Mouse (Mus musculus) limb, embryonic 10.5 days (tissue): ENCODE results near the gene Ankfn1. TPM values are rescaled to one million over a fixed set of nuclear protein-coding genes. Genes with fewer than 3 reads are reported as not detected.
A peak's percentile ranks its signal among the peaks of the same experiment; 100 is the strongest.

ENCODE experiments used
- DNase-seq: peaks from one replicate; pipeline ENCODE4 v3.0.0-alpha.2; 2017; ENCODE audit warnings: low spot score
- H3K27ac ChIP-seq: fragments of 300-500 bp; sonication (generic); 2 replicates; pipeline ENCODE4 v1.5.1; 2016; ENCODE audit warnings: mild to moderate bottlenecking
- H3K27me3 ChIP-seq: fragments of 300-500 bp; sonication (generic); 2 replicates; pipeline ENCODE4 v1.6.1; 2016; ENCODE audit warnings: low read depth, mild to moderate bottlenecking; ENCODE audit not compliant: poor library complexity, severe bottlenecking
- H3K36me3 ChIP-seq: fragments of 300-500 bp; sonication (generic); 2 replicates; pipeline ENCODE4 v1.6.1; 2016; ENCODE audit warnings: mild to moderate bottlenecking, moderate library complexity
- H3K4me1 ChIP-seq: fragments of 300-500 bp; sonication (generic); 2 replicates; pipeline ENCODE4 v1.6.1; 2016
- H3K4me3 ChIP-seq: fragments of 300-500 bp; sonication (generic); 2 replicates; pipeline ENCODE4 v1.5.1; 2016; ENCODE audit warnings: mild to moderate bottlenecking, moderate library complexity
- H3K9me3 ChIP-seq: fragments of 300-500 bp; sonication (generic); replicated peaks from 2 replicates; pipeline ENCODE4 v1.6.1; 2016; ENCODE audit warnings: mild to moderate bottlenecking
- WGBS: fragments of 180-500 bp; shearing (Covaris S2); methylation state at CpG from one replicate; pipeline ENCODE4 v1.1.7; 2016; 5-methylcytosine and 5-hydroxymethylcytosine counted together
- polyA plus RNA-seq: library from polyadenylated mRNA; unstranded; fragments of >200 nt; fragmentation: Nextera tagmentation; extraction: Ambion mirVana; gene quantifications from 2 replicates; pipeline ENCODE4 v1.2.1, GENCODE M21; 2016

Ankfn1 gene
- polyA plus RNA-seq, 1 experiment from 2014 or later, result not detected

GRCm38 (mm10) chr11:89659048-89659447 lies 118.4 kb downstream of the Ankfn1 start:
- peaks cover 9% of the 10 kb centered on the region for H3K27me3 ChIP-seq
- no peak overlapping the region for H3K4me3 ChIP-seq
- no peaks in the 10 kb centered on the region for H3K36me3 ChIP-seq
- no peaks in the 10 kb centered on the region for H3K9me3 ChIP-seq
- 95% methylated on average over 3 of the region's 3 CpGs for WGBS
- no peak overlapping the region for H3K27ac ChIP-seq
- no peaks in the 10 kb centered on the region for H3K4me1 ChIP-seq
- DNase-seq, result no peak

DNA sequence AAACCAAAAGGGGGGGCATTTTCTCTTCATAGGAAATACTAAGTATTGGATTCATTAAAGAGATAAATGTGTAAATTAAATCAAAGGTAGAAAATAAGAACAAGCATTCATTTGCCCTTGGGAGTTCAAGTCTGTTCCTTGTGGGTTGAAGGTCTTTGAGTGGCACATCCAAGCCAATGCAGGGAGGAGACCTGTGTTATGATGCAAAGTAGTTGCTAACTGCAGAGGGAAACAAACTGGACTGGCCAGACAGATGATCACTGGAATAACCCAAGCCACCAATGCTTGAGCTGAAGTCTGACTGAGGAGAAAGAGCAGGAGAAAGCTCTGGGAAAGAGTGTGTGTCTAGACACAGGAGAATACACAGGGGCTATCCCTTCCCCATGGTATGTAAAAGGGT lies 120.9 kb downstream of the Ankfn1 start:
- H3K4me1 ChIP-seq, result no peaks in the 10 kb centered on the region

DNA sequence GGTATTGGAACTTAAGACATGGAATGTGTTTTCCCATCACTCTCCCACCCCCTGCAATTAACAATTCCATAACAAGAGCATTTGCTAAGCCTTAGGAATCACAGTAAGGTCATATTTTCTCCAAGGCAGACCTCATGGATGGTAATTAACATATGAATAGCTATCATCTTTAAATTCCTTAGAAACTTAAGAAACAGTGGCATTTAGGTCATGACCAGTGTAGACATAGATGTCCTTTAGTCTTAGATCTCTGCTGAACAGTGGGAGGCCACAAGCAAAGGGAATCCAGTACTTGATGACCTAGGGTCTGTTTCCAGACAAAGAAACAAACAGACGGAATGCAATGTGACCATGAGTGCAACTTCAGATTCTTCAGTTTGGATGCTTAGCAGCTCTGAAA lies 141.7 kb downstream of the Ankfn1 start:
- H3K36me3 ChIP-seq, result no peaks in the 10 kb centered on the region
- no peaks in the 10 kb centered on the region for H3K27me3 ChIP-seq
- H3K27ac ChIP-seq, result no peak overlapping the region
- no peak for DNase-seq
- no peak overlapping the region for H3K4me3 ChIP-seq
- H3K4me1 ChIP-seq, result peaks cover 7% of the 10 kb centered on the region
- H3K9me3 ChIP-seq, result no peaks in the 10 kb centered on the region
- WGBS, result 91% methylated on average over 1 of the region's 1 CpGs

More for the DNA sequence above, 120.9 kb downstream of the Ankfn1 start:
- no peaks in the 10 kb centered on the region for H3K36me3 ChIP-seq
- peaks cover 16% of the 10 kb centered on the region for H3K27me3 ChIP-seq
- DNase-seq, result no peak
- H3K4me3 ChIP-seq, result no peak overlapping the region
- no peaks in the 10 kb centered on the region for H3K9me3 ChIP-seq
- no peak overlapping the region for H3K27ac ChIP-seq

DNA sequence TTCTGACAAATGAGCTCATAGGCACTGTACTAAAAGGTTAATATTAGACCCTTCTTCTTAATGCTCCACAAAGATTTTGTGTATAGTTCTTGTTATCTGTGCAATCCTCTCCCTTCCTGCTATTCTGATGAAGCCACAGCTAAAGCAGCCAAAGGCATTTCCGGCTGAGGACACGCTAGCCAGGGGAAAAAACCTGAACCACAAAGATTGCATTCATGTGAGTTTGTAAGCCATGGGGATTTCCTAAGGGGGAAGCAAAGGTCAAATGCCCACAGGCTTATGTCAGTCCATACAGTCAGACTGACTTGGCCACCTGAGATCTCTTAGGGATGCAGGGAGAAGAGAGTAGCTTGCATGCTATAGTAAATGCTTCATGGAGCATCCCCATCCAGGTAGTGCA lies 146.1 kb downstream of the Ankfn1 start:
- H3K27ac ChIP-seq, result no peak overlapping the region
- peaks cover 7% of the 10 kb centered on the region for H3K4me1 ChIP-seq
- no peak overlapping the region for H3K4me3 ChIP-seq
- H3K36me3 ChIP-seq, result no peaks in the 10 kb centered on the region
- no peaks in the 10 kb centered on the region for H3K27me3 ChIP-seq
- H3K9me3 ChIP-seq, result no peaks in the 10 kb centered on the region
- DNase-seq, result no peak
- 91% methylated on average over 2 of the region's 2 CpGs for WGBS

DNA sequence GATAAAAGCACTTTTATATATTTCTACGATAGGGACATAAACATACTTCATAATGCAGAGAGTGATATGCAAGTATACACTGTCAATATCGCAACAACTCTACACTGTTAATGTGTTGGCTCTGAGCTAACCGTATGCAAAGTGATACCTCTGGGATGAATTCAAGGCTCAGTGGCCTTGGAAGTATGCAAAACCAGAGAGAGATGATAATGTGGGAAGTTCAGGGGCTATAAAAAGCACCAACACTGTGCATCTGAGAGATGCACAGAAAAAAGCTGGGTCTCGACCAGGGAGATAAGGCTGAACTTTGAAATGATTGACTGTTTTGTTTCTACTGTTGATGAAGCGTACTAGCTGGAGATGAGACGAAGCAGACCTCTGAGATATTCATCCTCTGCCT lies 148.9 kb downstream of the Ankfn1 start:
- 90% methylated on average over 6 of the region's 6 CpGs for WGBS
- no peaks in the 10 kb centered on the region for H3K4me1 ChIP-seq
- H3K4me3 ChIP-seq, result no peak overlapping the region
- no peaks in the 10 kb centered on the region for H3K27me3 ChIP-seq
- H3K27ac ChIP-seq, result no peak overlapping the region
- no peaks in the 10 kb centered on the region for H3K9me3 ChIP-seq
- no peak for DNase-seq
- no peaks in the 10 kb centered on the region for H3K36me3 ChIP-seq

DNA sequence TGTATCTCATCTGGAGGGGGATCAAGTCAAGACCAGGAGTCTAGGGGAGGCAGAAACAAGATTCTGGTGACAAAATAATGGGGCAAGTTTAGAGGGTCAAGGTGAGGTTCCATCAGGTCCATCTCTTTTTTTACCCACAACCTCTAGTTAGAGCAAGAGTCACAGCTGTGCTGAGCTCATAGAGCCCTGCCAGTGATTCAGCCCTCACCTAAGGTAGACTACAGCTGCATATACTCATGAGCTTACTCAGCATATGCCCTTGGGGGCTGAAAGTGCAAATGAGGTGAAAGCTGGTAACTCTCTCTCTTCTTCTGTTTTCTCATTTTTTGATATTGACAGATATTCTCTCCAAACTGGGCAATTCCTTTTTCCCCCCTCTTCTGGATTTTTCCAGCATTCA lies 150.2 kb downstream of the Ankfn1 start:
- no peak overlapping the region for H3K27ac ChIP-seq
- no peak for DNase-seq
- H3K27me3 ChIP-seq, result no peaks in the 10 kb centered on the region
- no peaks in the 10 kb centered on the region for H3K4me1 ChIP-seq
- no peak overlapping the region for H3K4me3 ChIP-seq
- H3K36me3 ChIP-seq, result no peaks in the 10 kb centered on the region
- H3K9me3 ChIP-seq, result no peaks in the 10 kb centered on the region

- no peaks in the 10 kb centered on the region for H3K36me3 ChIP-seq
- no peaks in the 10 kb centered on the region for H3K9me3 ChIP-seq
- no peaks in the 10 kb centered on the region for H3K27me3 ChIP-seq
- H3K27ac ChIP-seq, result no peak overlapping the region
- DNase-seq, result no peak
- H3K4me1 ChIP-seq, result no peaks in the 10 kb centered on the region
- H3K4me3 ChIP-seq, result no peak overlapping the region
- 90% methylated on average over 13 of the region's 13 CpGs for WGBS
These were observed 153.6 kb downstream of the Ankfn1 start for GRCm38 (mm10) chr11:89623698-89624445.

- Histone ChIP-seq H3K27ac (no peak overlapping the region), H3K9me3 (no peaks in the 10 kb centered on the region), H3K27me3 (no peaks in the 10 kb centered on the region), H3K4me1 (no peaks in the 10 kb centered on the region), H3K36me3 (no peaks in the 10 kb centered on the region), H3K4me3 (no peak overlapping the region)
- no peak for DNase-seq
These were observed 157.5 kb downstream of the Ankfn1 start for GRCm38 (mm10) chr11:89619955-89620354.

- Histone ChIP-seq H3K27me3 (no peaks in the 10 kb centered on the region), H3K4me3 (no peak overlapping the region), H3K9me3 (no peaks in the 10 kb centered on the region), H3K36me3 (no peaks in the 10 kb centered on the region), H3K4me1 (peaks cover 9% of the 10 kb centered on the region; the same call in 1 of the 2 replicates), H3K27ac (no peak overlapping the region)
- WGBS, result 84% methylated on average over 2 of the region's 2 CpGs
- no peak for DNase-seq
These were observed 161.6 kb downstream of the Ankfn1 start for GRCm38 (mm10) chr11:89615806-89616205.

DNA sequence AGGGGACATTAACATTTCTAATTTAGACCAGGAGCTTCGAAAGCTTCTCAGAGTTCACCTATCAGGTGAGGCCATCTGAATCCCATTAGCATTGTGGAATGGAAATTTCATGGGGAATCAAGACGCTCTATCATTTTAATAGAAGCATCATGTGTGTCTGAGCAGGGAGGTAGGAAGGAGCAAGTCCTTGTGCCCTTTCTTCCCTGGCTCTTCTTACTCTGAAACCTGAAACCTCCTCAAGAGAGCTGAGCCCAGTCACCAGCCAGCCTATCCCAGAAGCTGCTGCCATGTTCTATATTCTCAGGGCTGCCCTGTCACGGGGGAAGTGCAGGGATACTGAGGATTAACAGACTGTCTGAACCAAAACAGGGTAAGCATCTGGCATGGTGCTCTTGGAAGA lies 165.9 kb downstream of the Ankfn1 start:
- Histone ChIP-seq H3K4me1 (peaks cover 13% of the 10 kb centered on the region; the same call in 1 of the 2 replicates), H3K27ac (no peak overlapping the region), H3K9me3 (no peaks in the 10 kb centered on the region), H3K4me3 (no peak overlapping the region), H3K36me3 (no peaks in the 10 kb centered on the region), H3K27me3 (no peaks in the 10 kb centered on the region)
- DNase-seq, result peak; percentile 33
- 49% methylated on average over 3 of the region's 3 CpGs for WGBS

- no peak for DNase-seq
- no peak overlapping the region for H3K27ac ChIP-seq
- no peaks in the 10 kb centered on the region for H3K9me3 ChIP-seq
- no peaks in the 10 kb centered on the region for H3K27me3 ChIP-seq
- peaks cover 13% of the 10 kb centered on the region; the same call in 1 of the 2 replicates for H3K4me1 ChIP-seq
- H3K36me3 ChIP-seq, result no peaks in the 10 kb centered on the region
- no peak overlapping the region for H3K4me3 ChIP-seq
- 90% methylated on average over 7 of the region's 7 CpGs for WGBS
These were observed 169.4 kb downstream of the Ankfn1 start for GRCm38 (mm10) chr11:89608071-89608470.

DNA sequence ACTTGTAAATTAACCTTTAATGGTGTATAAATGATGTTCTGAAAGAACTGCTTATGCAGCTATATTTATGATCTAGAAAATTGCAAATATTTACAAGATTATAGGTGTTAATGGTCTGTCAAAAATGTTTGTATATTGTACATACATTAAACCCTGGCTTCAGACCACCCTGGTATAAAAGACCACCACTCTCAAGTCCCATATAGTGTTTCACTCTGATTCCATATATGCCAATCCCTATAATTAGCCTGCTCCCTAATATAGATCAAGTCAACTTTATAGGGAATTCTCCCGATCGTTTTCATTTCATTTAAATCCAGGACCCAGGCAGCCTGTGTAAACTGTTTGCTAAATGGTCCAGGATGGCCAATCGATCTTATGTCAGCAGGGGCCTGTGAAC lies 170.2 kb downstream of the Ankfn1 start:
- no peaks in the 10 kb centered on the region for H3K36me3 ChIP-seq
- no peak overlapping the region for H3K4me3 ChIP-seq
- WGBS, result 81% methylated on average over 3 of the region's 3 CpGs
- no peak overlapping the region for H3K27ac ChIP-seq
- no peaks in the 10 kb centered on the region for H3K9me3 ChIP-seq
- H3K4me1 ChIP-seq, result peaks cover 13% of the 10 kb centered on the region; the same call in 1 of the 2 replicates
- no peaks in the 10 kb centered on the region for H3K27me3 ChIP-seq
- DNase-seq, result no peak

DNA sequence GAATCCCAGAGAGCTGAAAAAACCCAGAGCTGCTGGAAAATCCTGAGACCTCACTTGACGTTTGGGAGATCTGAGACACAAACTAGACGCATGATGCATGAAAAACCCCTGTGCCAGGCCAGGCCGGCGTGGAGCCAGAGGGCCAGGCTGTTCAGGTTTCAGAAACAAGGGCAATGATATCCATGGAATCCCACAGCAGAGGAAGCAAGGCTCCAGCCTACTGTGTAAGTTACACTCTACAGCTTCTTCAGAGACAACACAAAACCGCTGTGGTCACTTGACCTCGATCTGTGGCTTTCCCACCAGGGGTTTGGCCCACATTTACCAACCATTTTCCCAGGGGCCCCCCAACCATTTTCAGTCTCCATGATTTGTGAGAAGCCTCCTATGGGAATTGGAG lies 171.1 kb downstream of the Ankfn1 start:
- Histone ChIP-seq H3K27me3 (no peaks in the 10 kb centered on the region), H3K4me3 (no peak overlapping the region), H3K4me1 (peaks cover 4% of the 10 kb centered on the region; the same call in 1 of the 2 replicates), H3K9me3 (no peaks in the 10 kb centered on the region), H3K36me3 (no peaks in the 10 kb centered on the region), H3K27ac (no peak overlapping the region)
- WGBS, result 80% methylated on average over 6 of the region's 6 CpGs
- no peak for DNase-seq

DNA sequence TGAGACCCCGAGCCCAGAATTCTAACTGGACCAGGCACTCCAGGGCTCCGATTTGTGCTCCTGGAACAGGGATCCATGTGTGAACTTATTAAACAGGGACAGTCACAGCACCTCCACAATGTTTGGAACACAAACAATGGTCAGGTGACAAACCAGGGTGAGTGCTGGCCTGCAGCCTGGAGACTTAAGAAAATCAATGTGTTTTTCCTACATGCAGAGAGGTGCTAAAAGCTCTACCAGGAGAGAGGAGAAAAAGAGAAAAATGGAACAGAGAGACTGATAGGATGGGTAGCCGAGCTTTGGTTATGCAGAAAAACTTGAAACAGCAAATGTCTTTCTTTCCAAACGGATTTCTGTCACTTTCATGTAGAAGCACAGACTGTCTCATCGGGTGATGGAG lies 174.5 kb downstream of the Ankfn1 start:
- 88% methylated on average over 5 of the region's 5 CpGs for WGBS

More for the DNA sequence above, 174.5 kb downstream of the Ankfn1 start:
- no peak for DNase-seq
- Histone ChIP-seq H3K9me3 (no peaks in the 10 kb centered on the region), H3K4me3 (no peak overlapping the region), H3K4me1 (peaks cover 8% of the 10 kb centered on the region), H3K36me3 (no peaks in the 10 kb centered on the region), H3K27ac (no peak overlapping the region), H3K27me3 (no peaks in the 10 kb centered on the region)
